Mouse (Mus musculus) lung, adult 2 months (tissue): ENCODE measurements at regions not wholly inside any gene's neighbourhood (a gene's known extent, or its start where the extent isn't known, plus 50 kb on each side); places are given as distances from the start of the nearest gene placed in this dataset.

Source experiments
- CTCF ChIP-seq: fragments of 200-500 bp; IDR thresholded peaks from 2 replicates; pipeline ENCODE4 v1.5.1; 2011; ENCODE audit warnings: mild to moderate bottlenecking, low read length, control low read depth; ENCODE audit not compliant: insufficient read depth
- POLR2A ChIP-seq: fragments of 200-500 bp; IDR thresholded peaks from 2 replicates; pipeline ENCODE4 v1.6.1; 2011; ENCODE audit warnings: low read depth, mild to moderate bottlenecking, control low read depth, low read length, borderline replicate concordance; ENCODE audit errors: extremely low read depth

GRCm38 (mm10) chr3:38617217-38617616 lies 132.6 kb upstream of the Ankrd50 start:
- no peak for TF ChIP-seq POLR2A
- TF ChIP-seq CTCF: no peak
